Mouse (Mus musculus) C2C12 (cell line): ENCODE data around the gene Bckdhb. TPM values are rescaled to one million over a fixed set of nuclear protein-coding genes. Genes with fewer than 3 reads are reported as not detected.

Experiments used
- H3K27me3 ChIP-seq: one replicate; pipeline ENCODE4 v1.6.1; 2011; ENCODE audit not compliant: control insufficient read depth, insufficient read depth, insufficient read length
- H3K36me3 ChIP-seq: one replicate; pipeline ENCODE4 v1.6.1; 2011; ENCODE audit not compliant: control insufficient read depth, insufficient read depth
- H3K4me3 ChIP-seq: one replicate; pipeline ENCODE4 v1.5.1; 2011; ENCODE audit warnings: mild to moderate bottlenecking, control low read depth; ENCODE audit not compliant: poor library complexity, insufficient read depth, severe bottlenecking
- H3K79me2 ChIP-seq: one replicate; pipeline ENCODE4 v1.6.1; 2011; ENCODE audit not compliant: control insufficient read depth, insufficient read depth
- H3K79me3 ChIP-seq: one replicate; pipeline ENCODE4 v1.6.1; 2011; ENCODE audit warnings: low read depth, control low read depth
- H3ac ChIP-seq: one replicate; pipeline ENCODE3; 2011; ENCODE audit warnings: low read depth; ENCODE audit not compliant: control insufficient read depth, insufficient read length
- CEBPB ChIP-seq: IDR thresholded peaks from one replicate; pipeline ENCODE4 v1.6.1; 2011; ENCODE audit warnings: low read depth, mild to moderate bottlenecking, control low read depth, moderate library complexity
- CTCF ChIP-seq: IDR thresholded peaks from one replicate; pipeline ENCODE4 v1.5.1; 2011; ENCODE audit not compliant: control insufficient read depth, insufficient read depth, insufficient read length
- FOSL1 ChIP-seq: IDR thresholded peaks from one replicate; pipeline ENCODE4 v1.8.0; 2011; ENCODE audit warnings: mild to moderate bottlenecking, low read length; ENCODE audit not compliant: poor library complexity, insufficient read depth, severe bottlenecking
- MAX ChIP-seq: IDR thresholded peaks from one replicate; pipeline ENCODE4 v1.6.1; 2011; ENCODE audit warnings: mild to moderate bottlenecking, control low read depth
- MYOD1 ChIP-seq: IDR thresholded peaks from one replicate; pipeline ENCODE4 v1.6.1; 2011; ENCODE audit warnings: low read depth; ENCODE audit not compliant: control insufficient read depth, insufficient read length
- MYOG ChIP-seq: IDR thresholded peaks from one replicate; pipeline ENCODE4 v1.6.1; 2011; ENCODE audit not compliant: control insufficient read depth, insufficient read length; ENCODE audit errors: extremely low read depth
- USF1 ChIP-seq: IDR thresholded peaks from one replicate; pipeline ENCODE4 v1.6.1; 2011; ENCODE audit warnings: low read depth, mild to moderate bottlenecking, control low read depth, moderate library complexity
- polyA plus RNA-seq: library from polyadenylated mRNA; unstranded; fragments of >200 nt; fragmentation: generic; extraction: Trizol; gene quantifications from one replicate; pipeline ENCODE4 v1.2.1, GENCODE M21; 2012; ENCODE audit warnings: missing spikeins

The Bckdhb gene
- polyA plus RNA-seq, 1 experiment = 1.8 TPM

GRCm38 (mm10) chr9:84031406-84031805 lies 106.5 kb downstream of the Bckdhb start:
- TF ChIP-seq MYOG = no peak
- TF ChIP-seq USF1 = no peak
- no peak for TF ChIP-seq FOSL1
- no peak for TF ChIP-seq CTCF
- no peak for TF ChIP-seq MAX
- no peak for TF ChIP-seq CEBPB
- H3K79me3 ChIP-seq = no peaks in the 10 kb centered on the region
- no peak overlapping the region for H3K4me3 ChIP-seq
- no peaks in the 10 kb centered on the region for H3K36me3 ChIP-seq
- no peaks in the 10 kb centered on the region for H3K79me2 ChIP-seq
- H3K27me3 ChIP-seq = no peaks in the 10 kb centered on the region
- H3ac ChIP-seq = no peak overlapping the region

GRCm38 (mm10) chr9:84032669-84033341 lies 107.9 kb downstream of the Bckdhb start:
- H3K79me3 ChIP-seq = no peaks in the 10 kb centered on the region
- no peaks in the 10 kb centered on the region for H3K27me3 ChIP-seq
- no peak for TF ChIP-seq FOSL1
- no peak for TF ChIP-seq MYOG
- TF ChIP-seq MAX = no peak
- TF ChIP-seq USF1 = no peak
- no peak for TF ChIP-seq CTCF
- no peak for TF ChIP-seq MYOD1
- TF ChIP-seq CEBPB = no peak
- H3ac ChIP-seq = no peak overlapping the region
- H3K36me3 ChIP-seq = no peaks in the 10 kb centered on the region
- no peak overlapping the region for H3K4me3 ChIP-seq
- no peaks in the 10 kb centered on the region for H3K79me2 ChIP-seq

- no peaks in the 10 kb centered on the region for H3K27me3 ChIP-seq
Observed at GRCm38 (mm10) chr9:84036046-84036445, 111.1 kb downstream of the Bckdhb start.

GRCm38 (mm10) chr9:84037224-84037623 lies 112.3 kb downstream of the Bckdhb start:
- Histone ChIP-seq H3K27me3 (no peaks in the 10 kb centered on the region), H3K79me3 (no peaks in the 10 kb centered on the region), H3K79me2 (no peaks in the 10 kb centered on the region), H3K4me3 (no peak overlapping the region), H3K36me3 (no peaks in the 10 kb centered on the region), H3ac (no peak overlapping the region)
- TF ChIP-seq CTCF (no peak), USF1 (no peak), MAX (no peak), FOSL1 (no peak)

More at GRCm38 (mm10) chr9:84036046-84036445, 111.1 kb downstream of the Bckdhb start:
- Histone ChIP-seq H3ac (no peak overlapping the region), H3K79me2 (no peaks in the 10 kb centered on the region), H3K36me3 (no peaks in the 10 kb centered on the region), H3K4me3 (no peak overlapping the region), H3K79me3 (no peaks in the 10 kb centered on the region)
- no peak for TF ChIP-seq MAX

- H3K36me3 ChIP-seq = no peaks in the 10 kb centered on the region
- no peaks in the 10 kb centered on the region for H3K27me3 ChIP-seq
- TF ChIP-seq MAX (no peak), MYOD1 (no peak), FOSL1 (no peak), MYOG (no peak), USF1 (no peak), CTCF (no peak), CEBPB (no peak)
- no peaks in the 10 kb centered on the region for H3K79me3 ChIP-seq
- H3K4me3 ChIP-seq = no peak overlapping the region
- H3ac ChIP-seq = no peak overlapping the region
- no peaks in the 10 kb centered on the region for H3K79me2 ChIP-seq
Observed at GRCm38 (mm10) chr9:84038946-84039345, 114.0 kb downstream of the Bckdhb start.

- Histone ChIP-seq H3K79me2 (no peaks in the 10 kb centered on the region), H3K36me3 (no peaks in the 10 kb centered on the region), H3K27me3 (no peaks in the 10 kb centered on the region), H3ac (no peak overlapping the region), H3K4me3 (no peak overlapping the region), H3K79me3 (no peaks in the 10 kb centered on the region)
- no peak for TF ChIP-seq MAX
- TF ChIP-seq USF1 = no peak
- TF ChIP-seq CTCF = no peak
- no peak for TF ChIP-seq MYOG
- TF ChIP-seq MYOD1 = no peak
- TF ChIP-seq FOSL1 = no peak
- TF ChIP-seq CEBPB = no peak
Observed at GRCm38 (mm10) chr9:84040376-84040775, 115.4 kb downstream of the Bckdhb start.
